Mouse (Mus musculus) limb, embryonic 12.5 days (tissue): ENCODE measurements at regions not wholly inside any gene's neighbourhood (a gene's known extent, or its start where the extent isn't known, plus 50 kb on each side); places are given as distances from the start of the nearest gene placed in this dataset.
"Not testable (repeated sequence)": the region's sequence is repeated elsewhere in the genome, so short reads cannot be mapped to it uniquely, and the experiment has no call there.

Experiments used
- ATAC-seq: fragments of 200-750 bp; cut with Nextera tagmentation; 2 replicates; pipeline ENCODE4 v1.8.0; 2017; ENCODE audit warnings: low read depth, moderate TSS enrichment; ENCODE audit not compliant: insufficient number of reproducible peaks, insufficient read depth, low FRiP score, low TSS enrichment
- H3K27ac ChIP-seq: fragments of 300-500 bp; sonication (generic); 2 replicates; pipeline ENCODE4 v1.5.1; 2016; ENCODE audit warnings: mild to moderate bottlenecking, moderate library complexity
- H3K27me3 ChIP-seq: fragments of 300-500 bp; sonication (generic); 2 replicates; pipeline ENCODE4 v1.6.1; 2016; ENCODE audit warnings: mild to moderate bottlenecking, moderate library complexity
- H3K36me3 ChIP-seq: fragments of 300-500 bp; sonication (generic); 2 replicates; pipeline ENCODE4 v1.6.1; 2016; ENCODE audit warnings: mild to moderate bottlenecking, moderate library complexity
- H3K4me1 ChIP-seq: fragments of 300-500 bp; sonication (generic); replicated peaks from 2 replicates; pipeline ENCODE4 v1.6.1; 2016
- H3K4me2 ChIP-seq: fragments of 300-500 bp; sonication (generic); 2 replicates; pipeline ENCODE4 v1.6.1; 2016; ENCODE audit warnings: mild to moderate bottlenecking, moderate library complexity
- H3K4me3 ChIP-seq: fragments of 300-500 bp; sonication (generic); replicated peaks from 2 replicates; pipeline ENCODE4 v1.5.1; 2016; ENCODE audit warnings: mild to moderate bottlenecking
- H3K9ac ChIP-seq: fragments of 300-500 bp; sonication (generic); replicated peaks from 2 replicates; pipeline ENCODE4 v1.6.1; 2016; ENCODE audit warnings: mild to moderate bottlenecking, moderate library complexity
- H3K9me3 ChIP-seq: fragments of 300-500 bp; sonication (generic); 2 replicates; pipeline ENCODE4 v1.6.1; 2016; ENCODE audit warnings: mild to moderate bottlenecking, moderate library complexity
- WGBS: fragments of 180-500 bp; shearing (Covaris S2); methylation state at CpG from one replicate; pipeline ENCODE4 v1.1.7; 2016; 5-methylcytosine and 5-hydroxymethylcytosine counted together

GRCm38 (mm10) chr8:71081291-71081690, 175.6 kb downstream of the Map1s start:
- not testable (repeated sequence) for H3K9ac ChIP-seq, H3K36me3 ChIP-seq, H3K27me3 ChIP-seq, H3K4me3 ChIP-seq, H3K27ac ChIP-seq, ATAC-seq, H3K4me1 ChIP-seq, H3K9me3 ChIP-seq, H3K4me2 ChIP-seq
- WGBS, result 0% methylated on average over 1 of the region's 1 CpGs

- H3K27me3 ChIP-seq, H3K4me3 ChIP-seq, H3K4me1 ChIP-seq, ATAC-seq, H3K36me3 ChIP-seq, H3K27ac ChIP-seq, H3K9ac ChIP-seq, H3K4me2 ChIP-seq, H3K9me3 ChIP-seq: not testable (repeated sequence)
- WGBS, result 42% methylated on average over 2 of the region's 2 CpGs
These were observed 145.4 kb upstream of the Myo9b start for GRCm38 (mm10) chr8:71127131-71127530.

GRCm38 (mm10) chr8:71130411-71131261, 141.9 kb upstream of the Myo9b start:
- H3K4me1 ChIP-seq, result no peaks in the 10 kb centered on the region
- H3K9me3 ChIP-seq, result no peaks in the 10 kb centered on the region
- no peak overlapping the region for H3K4me2 ChIP-seq
- ATAC-seq, result peak; percentile 56; the same call in 1 of the 2 replicates
- H3K27me3 ChIP-seq, result no peaks in the 10 kb centered on the region
- H3K9ac ChIP-seq, result no peak overlapping the region
- no peaks in the 10 kb centered on the region for H3K36me3 ChIP-seq
- 66% methylated on average over 4 of the region's 4 CpGs for WGBS
- H3K27ac ChIP-seq, result no peak overlapping the region
- H3K4me3 ChIP-seq, result no peak overlapping the region

- Histone ChIP-seq H3K9ac (no peak overlapping the region), H3K4me3 (no peak overlapping the region), H3K4me1 (no peaks in the 10 kb centered on the region), H3K4me2 (no peak overlapping the region), H3K36me3 (no peaks in the 10 kb centered on the region), H3K27ac (no peak overlapping the region), H3K9me3 (no peaks in the 10 kb centered on the region), H3K27me3 (no peaks in the 10 kb centered on the region)
- peak; percentile 71 for ATAC-seq
- WGBS, result 87% methylated on average over 4 of the region's 4 CpGs
These were observed 141.0 kb upstream of the Myo9b start for GRCm38 (mm10) chr8:71131327-71132089.

- not testable (repeated sequence) for H3K4me3 ChIP-seq, H3K9ac ChIP-seq, H3K9me3 ChIP-seq, H3K4me1 ChIP-seq, ATAC-seq, H3K27me3 ChIP-seq, H3K4me2 ChIP-seq, H3K36me3 ChIP-seq, H3K27ac ChIP-seq
- 60% methylated on average over 1 of the region's 1 CpGs for WGBS
These were observed 139.6 kb upstream of the Myo9b start for GRCm38 (mm10) chr8:71132898-71133297.

GRCm38 (mm10) chr8:71137131-71137530, 135.4 kb upstream of the Myo9b start:
- not testable (repeated sequence) for H3K4me2 ChIP-seq, H3K36me3 ChIP-seq, H3K27ac ChIP-seq, H3K4me1 ChIP-seq, H3K9me3 ChIP-seq, H3K27me3 ChIP-seq, H3K4me3 ChIP-seq, H3K9ac ChIP-seq
- 0 out of 2 replicates have a peak, but pooled peaks have one; percentile 59 for ATAC-seq
- WGBS, result 89% methylated on average over 3 of the region's 3 CpGs

- not testable (repeated sequence) for H3K4me3 ChIP-seq, H3K4me2 ChIP-seq, H3K9ac ChIP-seq, H3K9me3 ChIP-seq, H3K27me3 ChIP-seq, H3K4me1 ChIP-seq, H3K27ac ChIP-seq, H3K36me3 ChIP-seq
- 65% methylated on average over 3 of the region's 3 CpGs for WGBS
- 0 out of 2 replicates have a peak, but pooled peaks have one; percentile 75 for ATAC-seq
These were observed 130.0 kb upstream of the Myo9b start for GRCm38 (mm10) chr8:71142373-71142973.

GRCm38 (mm10) chr8:71171478-71172210, 100.9 kb upstream of the Myo9b start:
- ATAC-seq, result peak; percentile 63
- not testable (repeated sequence) for H3K27ac ChIP-seq, H3K9me3 ChIP-seq, H3K36me3 ChIP-seq, H3K4me3 ChIP-seq, H3K9ac ChIP-seq, H3K27me3 ChIP-seq, H3K4me2 ChIP-seq, H3K4me1 ChIP-seq
- 54% methylated on average over 3 of the region's 3 CpGs for WGBS

- not testable (repeated sequence) for H3K4me3 ChIP-seq, ATAC-seq, H3K9ac ChIP-seq, H3K4me2 ChIP-seq, H3K36me3 ChIP-seq, H3K9me3 ChIP-seq, H3K27me3 ChIP-seq, H3K4me1 ChIP-seq, H3K27ac ChIP-seq
- WGBS, result 68% methylated on average over 1 of the region's 1 CpGs
These were observed 79.6 kb upstream of the Myo9b start for GRCm38 (mm10) chr8:71192939-71193338.

GRCm38 (mm10) chr8:71195006-71195722, 77.3 kb upstream of the Myo9b start:
- not testable (repeated sequence) for H3K27me3 ChIP-seq, H3K4me1 ChIP-seq, H3K9ac ChIP-seq, H3K27ac ChIP-seq, H3K36me3 ChIP-seq, H3K4me2 ChIP-seq, H3K9me3 ChIP-seq, ATAC-seq, H3K4me3 ChIP-seq
- WGBS, result 79% methylated on average over 9 of the region's 9 CpGs
